Mouse (Mus musculus): Measurements from ENCODE around the gene Sell. TPM values are rescaled to one million over a fixed set of nuclear protein-coding genes. Genes with fewer than 3 reads are reported as not detected.
"Not testable (repeated sequence)": the region's sequence is repeated elsewhere in the genome, so short reads cannot be mapped to it uniquely, and the experiment has no call there.

Gene Sell
- polyA plus RNA-seq (2014; fragmentation: Nextera tagmentation; extraction: Ambion mirVana), result 0.56 and 0.79 TPM in 2 replicates

DNA sequence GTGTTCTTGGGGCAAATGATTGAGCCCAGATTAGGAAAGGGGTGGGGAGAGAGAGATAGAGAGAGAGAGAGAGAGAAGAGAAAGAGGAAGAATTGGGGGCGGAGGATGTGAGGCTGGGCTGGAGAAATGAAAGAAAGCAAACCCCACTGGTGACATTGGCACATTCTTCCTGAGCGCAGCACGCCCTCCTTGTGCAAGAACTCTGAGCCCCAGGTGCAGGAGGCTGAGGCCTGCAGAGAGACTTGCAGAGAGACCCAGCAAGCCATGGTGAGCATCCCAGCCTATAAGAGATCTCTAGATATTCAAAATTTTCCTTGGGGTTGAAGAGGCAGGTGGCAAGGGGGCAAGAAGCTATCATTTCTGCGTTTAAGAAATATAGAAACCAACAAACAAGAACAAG lies at the start of gene Sell:
Gene Sell (plus strand): TSS at position 58 of the 400 bp plus-strand sequence.
- H3K4me1 ChIP-seq (ENCODE audit: control insufficient read depth, insufficient read depth, low read length), result no peaks in the 10 kb centered on the region
- H3K4me2 ChIP-seq (ENCODE audit: low read depth, low read length), result no peak within 1 kb of the TSS
- no peak for ATAC-seq (ENCODE audit: low read depth)
- DNase-seq (ENCODE audit: low spot score), result no peak
- WGBS, result 82% methylated on average over 4 of the region's 4 CpGs
- H3K4me3 ChIP-seq (ENCODE audit: low read depth, low read length), result no peak within 1 kb of the TSS
- H3K36me3 ChIP-seq (ENCODE audit: control insufficient read depth, insufficient read depth, low read length), result no peaks in the 10 kb centered on the region
- H3K9me3 ChIP-seq (ENCODE audit: control insufficient read depth, low read length), result no peaks in the 10 kb centered on the region
- no peak within 1 kb of the TSS for H3K9ac ChIP-seq (ENCODE audit: low read depth, low read length)
- H3K27ac ChIP-seq (replicated peaks; ENCODE audit: low read depth, low read length), result no peak within 1 kb of the TSS
- no peaks in the 10 kb centered on the region for H3K27me3 ChIP-seq (replicated peaks; ENCODE audit: control insufficient read depth, insufficient read depth, low read length)

DNA sequence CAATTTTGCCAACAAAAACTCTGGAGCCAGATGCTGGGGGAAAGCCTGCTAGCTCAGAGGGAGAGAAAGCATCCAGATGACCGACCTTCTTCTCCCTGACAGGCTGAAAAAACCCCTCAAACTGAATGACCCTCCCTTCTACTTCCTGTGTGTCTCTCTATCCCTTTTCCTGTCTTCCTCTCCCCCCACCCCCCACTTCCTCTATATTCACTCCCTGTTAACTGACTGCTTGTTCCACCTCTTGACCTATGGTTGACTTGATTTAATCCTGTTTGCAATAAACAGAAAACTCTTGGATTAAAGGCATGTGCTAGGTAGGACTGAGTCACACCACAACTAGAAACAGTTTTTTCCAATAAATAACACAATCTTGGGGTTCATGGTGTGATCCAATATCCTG lies 47.2 kb upstream of the Sell start:
- ATAC-seq (ENCODE audit: low read depth), result no peak
- no peaks in the 10 kb centered on the region for H3K36me3 ChIP-seq (ENCODE audit: control insufficient read depth, insufficient read depth, low read length)
- no peaks in the 10 kb centered on the region for H3K27me3 ChIP-seq (replicated peaks; ENCODE audit: control insufficient read depth, insufficient read depth, low read length)
- no peak overlapping the region for H3K4me3 ChIP-seq (ENCODE audit: low read depth, low read length)
- H3K4me2 ChIP-seq (ENCODE audit: low read depth, low read length), result no peak overlapping the region
- H3K9ac ChIP-seq (ENCODE audit: low read depth, low read length), result no peak overlapping the region
- no peaks in the 10 kb centered on the region for H3K4me1 ChIP-seq (ENCODE audit: control insufficient read depth, insufficient read depth, low read length)
- H3K9me3 ChIP-seq (ENCODE audit: control insufficient read depth, low read length), result no peaks in the 10 kb centered on the region
- no peak for DNase-seq (ENCODE audit: low spot score)
- H3K27ac ChIP-seq (replicated peaks; ENCODE audit: low read depth, low read length), result no peak overlapping the region
- 43% methylated on average over 1 of the region's 1 CpGs for WGBS

GRCm38 (mm10) chr1:164018221-164018896 lies 43.4 kb upstream of the Sell start:
- Histone ChIP-seq H3K9ac (ENCODE audit: low read depth, low read length) (no peak overlapping the region), H3K4me3 (ENCODE audit: low read depth, low read length) (no peak overlapping the region), H3K27ac (replicated peaks; ENCODE audit: low read depth, low read length) (no peak overlapping the region), H3K36me3 (ENCODE audit: control insufficient read depth, insufficient read depth, low read length) (no peaks in the 10 kb centered on the region), H3K4me2 (ENCODE audit: low read depth, low read length) (no peak overlapping the region), H3K4me1 (ENCODE audit: control insufficient read depth, insufficient read depth, low read length) (no peaks in the 10 kb centered on the region), H3K9me3 (ENCODE audit: control insufficient read depth, low read length) (no peaks in the 10 kb centered on the region), H3K27me3 (replicated peaks; ENCODE audit: control insufficient read depth, insufficient read depth, low read length) (no peaks in the 10 kb centered on the region)
- no peak for DNase-seq (ENCODE audit: low spot score)
- 82% methylated on average over 16 of the region's 16 CpGs for WGBS
- no peak for ATAC-seq (ENCODE audit: low read depth)

DNA sequence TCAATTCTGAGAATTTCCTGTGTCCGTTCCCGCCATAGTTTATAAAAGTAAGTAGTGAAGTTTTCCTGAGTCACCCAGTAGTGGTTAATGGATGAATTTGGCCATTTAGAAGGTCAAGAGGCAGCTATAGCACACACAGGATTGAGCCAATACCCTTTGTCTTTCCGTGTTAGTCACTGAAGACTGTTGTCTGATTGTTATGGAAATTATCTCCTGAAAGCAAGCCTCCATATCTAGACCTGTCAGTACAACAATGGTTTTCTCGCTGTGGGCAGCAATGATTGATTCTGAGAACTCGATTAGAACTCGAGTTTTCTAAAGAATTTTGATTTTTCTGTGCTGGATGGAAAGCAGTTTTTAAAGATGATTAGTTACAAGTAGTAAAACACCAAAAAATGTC lies 42.0 kb upstream of the Sell start:
- no peak overlapping the region for H3K27ac ChIP-seq (replicated peaks; ENCODE audit: low read depth, low read length)
- H3K4me2 ChIP-seq (ENCODE audit: low read depth, low read length), result no peak overlapping the region
- H3K9me3 ChIP-seq (ENCODE audit: control insufficient read depth, low read length), result no peaks in the 10 kb centered on the region
- no peak for ATAC-seq (ENCODE audit: low read depth)
- no peak overlapping the region for H3K9ac ChIP-seq (ENCODE audit: low read depth, low read length)
- WGBS, result 74% methylated on average over 6 of the region's 6 CpGs
- H3K27me3 ChIP-seq (replicated peaks; ENCODE audit: control insufficient read depth, insufficient read depth, low read length), result no peaks in the 10 kb centered on the region
- H3K4me1 ChIP-seq (ENCODE audit: control insufficient read depth, insufficient read depth, low read length), result no peaks in the 10 kb centered on the region
- no peak overlapping the region for H3K4me3 ChIP-seq (ENCODE audit: low read depth, low read length)
- H3K36me3 ChIP-seq (ENCODE audit: control insufficient read depth, insufficient read depth, low read length), result no peaks in the 10 kb centered on the region
- DNase-seq (ENCODE audit: low spot score), result no peak

- H3K4me2 ChIP-seq (ENCODE audit: low read depth, low read length); H3K4me1 ChIP-seq (ENCODE audit: control insufficient read depth, insufficient read depth, low read length); H3K27me3 ChIP-seq (replicated peaks; ENCODE audit: control insufficient read depth, insufficient read depth, low read length); ATAC-seq (ENCODE audit: low read depth); H3K36me3 ChIP-seq (ENCODE audit: control insufficient read depth, insufficient read depth, low read length); H3K9ac ChIP-seq (ENCODE audit: low read depth, low read length); H3K27ac ChIP-seq (replicated peaks; ENCODE audit: low read depth, low read length); H3K4me3 ChIP-seq (ENCODE audit: low read depth, low read length); H3K9me3 ChIP-seq (ENCODE audit: control insufficient read depth, low read length); DNase-seq (ENCODE audit: low spot score): not testable (repeated sequence)
- 85% methylated on average over 3 of the region's 3 CpGs for WGBS
These were observed 41.0 kb upstream of the Sell start for GRCm38 (mm10) chr1:164020746-164021145.

DNA sequence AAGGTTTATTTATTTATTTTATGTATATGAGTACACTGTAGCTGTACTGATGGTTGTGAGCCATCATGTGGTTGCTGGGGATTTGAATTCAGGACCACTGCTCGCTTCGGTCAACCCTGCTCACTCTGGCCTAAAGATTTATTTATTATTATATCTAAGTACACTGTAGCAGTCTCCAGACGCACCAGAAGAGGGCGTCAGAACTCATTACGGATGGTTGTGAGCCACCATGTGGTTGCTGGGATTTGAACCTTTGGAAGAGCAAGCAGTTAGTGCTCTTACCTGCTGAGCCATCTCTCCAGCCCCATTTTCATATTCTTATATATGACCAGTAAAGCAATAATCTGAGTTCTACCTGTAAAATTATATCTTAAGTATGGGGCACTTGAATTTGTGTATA lies 39.7 kb upstream of the Sell start:
- not testable (repeated sequence) for H3K4me3 ChIP-seq (ENCODE audit: low read depth, low read length); ATAC-seq (ENCODE audit: low read depth); H3K36me3 ChIP-seq (ENCODE audit: control insufficient read depth, insufficient read depth, low read length); H3K4me1 ChIP-seq (ENCODE audit: control insufficient read depth, insufficient read depth, low read length); H3K9ac ChIP-seq (ENCODE audit: low read depth, low read length); H3K27ac ChIP-seq (replicated peaks; ENCODE audit: low read depth, low read length); DNase-seq (ENCODE audit: low spot score); H3K27me3 ChIP-seq (replicated peaks; ENCODE audit: control insufficient read depth, insufficient read depth, low read length); H3K9me3 ChIP-seq (ENCODE audit: control insufficient read depth, low read length); H3K4me2 ChIP-seq (ENCODE audit: low read depth, low read length)
- 82% methylated on average over 5 of the region's 5 CpGs for WGBS

- H3K4me2 ChIP-seq (ENCODE audit: low read depth, low read length), result no peak overlapping the region
- H3K36me3 ChIP-seq (ENCODE audit: control insufficient read depth, insufficient read depth, low read length), result no peaks in the 10 kb centered on the region
- WGBS, result 87% methylated on average over 4 of the region's 4 CpGs
- no peaks in the 10 kb centered on the region for H3K27me3 ChIP-seq (replicated peaks; ENCODE audit: control insufficient read depth, insufficient read depth, low read length)
- no peak overlapping the region for H3K4me3 ChIP-seq (ENCODE audit: low read depth, low read length)
- H3K4me1 ChIP-seq (ENCODE audit: control insufficient read depth, insufficient read depth, low read length), result no peaks in the 10 kb centered on the region
- no peak overlapping the region for H3K9ac ChIP-seq (ENCODE audit: low read depth, low read length)
- no peak overlapping the region for H3K27ac ChIP-seq (replicated peaks; ENCODE audit: low read depth, low read length)
- peaks cover 4% of the 10 kb centered on the region; the same call in 1 of the 2 replicates for H3K9me3 ChIP-seq (ENCODE audit: control insufficient read depth, low read length)
- ATAC-seq (ENCODE audit: low read depth), result no peak
- DNase-seq (ENCODE audit: low spot score), result no peak
These were observed 36.1 kb upstream of the Sell start for GRCm38 (mm10) chr1:164025685-164026084.

- no peaks in the 10 kb centered on the region for H3K4me1 ChIP-seq (ENCODE audit: control insufficient read depth, insufficient read depth, low read length)
- no peaks in the 10 kb centered on the region for H3K27me3 ChIP-seq (replicated peaks; ENCODE audit: control insufficient read depth, insufficient read depth, low read length)
- no peak overlapping the region for H3K4me3 ChIP-seq (ENCODE audit: low read depth, low read length)
- ATAC-seq (ENCODE audit: low read depth) (no peak), DNase-seq (ENCODE audit: low spot score) (no peak)
- H3K4me2 ChIP-seq (ENCODE audit: low read depth, low read length), result no peak overlapping the region
- no peaks in the 10 kb centered on the region for H3K36me3 ChIP-seq (ENCODE audit: control insufficient read depth, insufficient read depth, low read length)
- H3K9me3 ChIP-seq (ENCODE audit: control insufficient read depth, low read length), result peaks cover 4% of the 10 kb centered on the region; the same call in 1 of the 2 replicates
- no peak overlapping the region for H3K27ac ChIP-seq (replicated peaks; ENCODE audit: low read depth, low read length)
- 57% methylated on average over 5 of the region's 5 CpGs for WGBS
- no peak overlapping the region for H3K9ac ChIP-seq (ENCODE audit: low read depth, low read length)
These were observed 34.4 kb upstream of the Sell start for GRCm38 (mm10) chr1:164027416-164027815.
